Mouse (Mus musculus): ENCODE data around the gene Myo1b. TPM values are rescaled to one million over a fixed set of nuclear protein-coding genes. Genes with fewer than 3 reads are reported as not detected.

The Myo1b gene
- total RNA-seq, 2 experiments from 2014 or later = 16.0 to 17.4 TPM

- peak; percentile 50 for TF ChIP-seq CTCF (conservative IDR thresholded peaks at IDR 0.05)
- Histone ChIP-seq H3K4me3 (no peak overlapping the region), H3K27ac (no peak overlapping the region)
- no peak for DNase-seq (ENCODE audit: low spot score in 2 of 2)
These were observed 172.0 kb downstream of the Myo1b start for GRCm38 (mm10) chr1:51743756-51744425.

DNA sequence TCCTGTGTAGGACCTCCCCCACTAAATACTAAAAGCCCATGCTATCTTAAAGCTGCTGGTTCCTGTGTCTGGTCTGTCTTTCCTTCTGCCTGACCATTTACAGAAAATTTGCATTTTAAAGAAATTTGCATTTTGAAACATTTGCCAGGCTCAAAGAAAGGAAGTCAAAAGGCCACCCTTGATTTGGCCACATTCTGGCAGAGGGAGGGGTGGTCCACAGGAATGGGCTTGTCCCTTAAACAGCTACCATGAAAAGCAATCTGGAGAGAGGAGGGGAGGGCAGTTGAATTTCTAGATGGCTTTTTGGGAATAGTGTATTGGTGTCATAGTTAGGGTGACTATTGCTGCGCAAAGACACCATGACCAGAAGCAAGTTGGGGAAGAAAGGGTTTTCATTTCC lies 173.3 kb downstream of the Myo1b start:
- no peak overlapping the region for H3K27ac ChIP-seq
- TF ChIP-seq CTCF (conservative IDR thresholded peaks at IDR 0.05) = no peak
- DNase-seq (ENCODE audit: low spot score in 2 of 2) = no peak
- H3K4me3 ChIP-seq = no peak overlapping the region

- H3K27ac ChIP-seq = 0 out of 2 replicates have a peak overlapping the region, but pooled peaks have one; percentile 23
- H3K4me3 ChIP-seq = no peak overlapping the region
- no peak for TF ChIP-seq CTCF (conservative IDR thresholded peaks at IDR 0.05)
- DNase-seq (ENCODE audit: low spot score in 2 of 2) = no peak
These were observed 175.1 kb downstream of the Myo1b start for GRCm38 (mm10) chr1:51740626-51741231.

GRCm38 (mm10) chr1:51739252-51739852 lies 176.5 kb downstream of the Myo1b start:
- no peak for TF ChIP-seq CTCF (conservative IDR thresholded peaks at IDR 0.05)
- Histone ChIP-seq H3K27ac (0 out of 2 replicates have a peak overlapping the region, but pooled peaks have one; percentile 23), H3K4me3 (no peak overlapping the region)
- peak; percentile 17 to 20 for DNase-seq (ENCODE audit: low spot score in 2 of 2)

GRCm38 (mm10) chr1:51736822-51737221 lies 179.0 kb downstream of the Myo1b start:
- no peak for TF ChIP-seq CTCF (conservative IDR thresholded peaks at IDR 0.05)
- DNase-seq (ENCODE audit: low spot score in 2 of 2) = no peak
- Histone ChIP-seq H3K27ac (no peak overlapping the region), H3K4me3 (no peak overlapping the region)

GRCm38 (mm10) chr1:51734721-51735120 lies 181.2 kb downstream of the Myo1b start:
- no peak for TF ChIP-seq CTCF (conservative IDR thresholded peaks at IDR 0.05)
- no peak overlapping the region for H3K4me3 ChIP-seq
- no peak for DNase-seq (ENCODE audit: low spot score in 2 of 2)
- no peak overlapping the region for H3K27ac ChIP-seq

- no peak for DNase-seq (ENCODE audit: low spot score in 2 of 2)
- Histone ChIP-seq H3K4me3 (no peak overlapping the region), H3K27ac (no peak overlapping the region)
- no peak for TF ChIP-seq CTCF (conservative IDR thresholded peaks at IDR 0.05)
These were observed 186.5 kb downstream of the Myo1b start for GRCm38 (mm10) chr1:51729407-51729806.

DNA sequence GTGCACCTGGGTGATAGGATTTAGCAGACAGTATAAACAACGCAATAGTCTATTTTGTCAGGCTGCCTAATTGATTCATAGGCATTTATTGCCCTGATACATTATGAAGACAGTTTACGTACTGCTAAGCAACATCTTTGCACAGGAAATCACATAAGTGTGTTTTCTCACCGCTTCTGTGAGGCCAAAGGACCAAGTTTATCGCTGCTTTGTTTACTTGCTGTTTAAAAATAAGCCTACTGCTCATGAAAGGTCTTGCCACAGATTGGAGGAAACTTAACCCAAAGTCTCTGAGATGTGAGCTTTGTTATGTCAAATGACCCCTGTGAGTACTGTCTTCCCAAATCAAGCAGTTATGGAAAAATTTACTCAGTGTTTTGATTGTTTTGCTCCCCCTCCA lies 187.1 kb downstream of the Myo1b start:
- TF ChIP-seq CTCF (conservative IDR thresholded peaks at IDR 0.05) = no peak
- Histone ChIP-seq H3K4me3 (no peak overlapping the region), H3K27ac (no peak overlapping the region)
- no peak for DNase-seq (ENCODE audit: low spot score in 2 of 2)

DNA sequence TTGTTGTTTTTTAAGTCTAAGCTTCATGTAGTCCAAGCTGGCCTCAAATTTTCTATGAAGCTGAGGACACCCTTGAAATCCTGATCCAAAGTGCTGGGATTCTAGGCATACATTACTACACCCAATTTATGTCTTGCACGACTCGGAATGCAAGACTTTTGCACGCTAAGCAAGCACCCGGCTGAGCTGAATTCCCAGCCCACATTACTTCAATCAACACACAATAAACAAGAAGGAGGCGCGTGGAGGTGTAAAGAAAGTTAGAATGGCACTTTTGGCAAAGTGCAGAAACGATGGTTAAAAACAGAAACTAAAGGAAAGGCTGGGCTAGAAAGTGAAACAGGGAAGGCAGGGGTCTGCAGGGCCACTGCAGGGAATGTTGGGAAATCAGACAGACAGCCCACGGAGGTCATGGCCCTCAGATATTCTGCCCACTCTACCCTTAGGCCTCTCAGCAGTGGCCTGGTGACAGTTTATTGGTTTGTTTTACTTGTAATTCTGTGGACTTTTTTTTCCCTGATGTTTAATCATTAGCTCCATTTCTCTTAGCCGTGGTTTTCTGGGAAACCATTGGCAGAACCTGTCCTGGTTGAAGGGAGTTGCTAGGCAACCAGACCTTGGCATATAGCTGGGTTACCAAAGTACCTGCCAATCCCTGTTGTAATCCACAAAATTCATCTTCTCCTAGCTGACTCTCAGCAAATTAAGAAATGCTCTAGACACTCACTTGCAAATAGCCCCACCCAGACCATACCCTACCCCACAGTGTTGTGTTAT lies 195.8 kb downstream of the Myo1b start:
- peak; percentile 23 to 32 for DNase-seq (ENCODE audit: low spot score in 2 of 2)
- no peak for TF ChIP-seq CTCF (conservative IDR thresholded peaks at IDR 0.05)
- no peak overlapping the region; the same call in 1 of the 2 replicates for H3K4me3 ChIP-seq
- H3K27ac ChIP-seq = peak overlapping the region; percentile 46; the same call in 1 of the 2 replicates

DNA sequence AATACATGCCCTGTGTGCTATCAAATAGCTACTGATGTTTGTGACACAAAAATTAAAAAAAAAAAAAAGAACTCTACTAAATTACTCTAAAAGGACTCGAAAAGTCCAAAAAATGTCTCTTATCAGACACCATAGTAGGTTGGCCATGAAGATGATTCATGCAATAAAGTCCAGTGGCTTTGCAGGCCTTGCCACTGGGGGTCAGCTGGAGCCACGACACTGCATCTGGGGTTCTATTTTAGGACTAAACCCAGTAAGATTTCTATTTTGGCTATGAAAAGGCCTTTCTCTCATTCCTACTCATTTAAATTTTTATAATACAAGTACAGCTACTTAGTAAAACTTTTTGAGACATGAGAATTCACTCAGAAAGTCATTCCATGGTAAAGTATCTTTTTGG lies 205.0 kb downstream of the Myo1b start:
- no peak overlapping the region for H3K4me3 ChIP-seq
- H3K27ac ChIP-seq = no peak overlapping the region
- TF ChIP-seq CTCF (conservative IDR thresholded peaks at IDR 0.05) = peak; percentile 36; the same call in 1 of the 2 replicates
- DNase-seq (ENCODE audit: low spot score in 2 of 2) = no peak

DNA sequence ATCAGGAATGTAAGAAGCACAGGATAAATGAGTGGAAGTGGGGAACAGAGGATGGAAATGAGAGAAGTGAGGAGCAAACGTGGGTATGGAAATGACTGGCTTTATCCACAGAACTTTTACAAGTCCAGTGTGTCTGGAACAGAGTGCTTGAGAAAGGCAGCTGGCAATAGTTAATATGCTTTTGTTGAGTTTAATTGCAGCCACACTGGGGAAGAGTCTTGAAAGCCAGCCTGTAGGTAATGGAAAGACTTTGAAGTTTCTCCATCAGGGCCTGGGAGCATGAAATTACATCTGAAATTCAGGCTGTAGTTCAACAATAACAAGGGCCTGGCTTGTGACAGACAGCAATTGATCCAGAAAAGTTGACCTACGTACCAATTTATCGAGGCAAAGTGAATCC lies 209.8 kb downstream of the Myo1b start:
- DNase-seq (ENCODE audit: low spot score in 2 of 2) = no peak
- no peak for TF ChIP-seq CTCF (conservative IDR thresholded peaks at IDR 0.05)

DNA sequence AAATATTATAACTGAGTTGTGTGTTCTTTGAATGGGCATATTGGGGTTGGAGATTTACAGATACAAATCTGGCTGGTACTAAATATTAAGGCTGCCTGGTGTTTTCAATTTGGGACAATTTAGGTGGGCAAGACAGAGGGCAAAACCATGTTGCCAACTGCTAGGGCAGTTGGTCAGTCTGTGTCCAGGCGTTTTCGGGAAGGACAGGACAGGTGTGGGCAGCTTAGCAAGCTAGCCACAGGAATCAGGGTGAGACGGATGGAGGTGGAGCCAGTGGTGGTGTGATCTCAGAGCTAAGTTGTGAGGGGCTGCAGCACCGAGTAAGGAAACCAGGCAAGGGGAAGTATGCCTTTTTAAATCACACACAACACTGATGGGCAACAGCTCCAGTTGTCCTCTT lies 211.3 kb downstream of the Myo1b start:
- TF ChIP-seq CTCF (conservative IDR thresholded peaks at IDR 0.05) = no peak
- DNase-seq (ENCODE audit: low spot score in 2 of 2) = no peak

More for the DNA sequence above, 209.8 kb downstream of the Myo1b start:
- H3K27ac ChIP-seq = no peak overlapping the region
- no peak overlapping the region for H3K4me3 ChIP-seq

More for the DNA sequence above, 211.3 kb downstream of the Myo1b start:
- no peak overlapping the region for H3K27ac ChIP-seq
- H3K4me3 ChIP-seq = no peak overlapping the region

Other genes starting within 250 kb of the Myo1b start
- 1 to 10 TPM in 1 of 2 experiments, under 1 TPM in 1; 0.41 to 1.1 TPM for gene Stat4, start 71.1 kb upstream of the Myo1b start, total RNA-seq (2021)
- gene Stat1, start 203.4 kb upstream of the Myo1b start, total RNA-seq (2021) = 10 to 100 TPM; 22.0 to 23.4 TPM

Data from layer of hippocampus, adult 2 months (tissue).